Mouse (Mus musculus) neural tube, embryonic 13.5 days (tissue): ENCODE results near the gene Tcf20. TPM values are rescaled to one million over a fixed set of nuclear protein-coding genes. Genes with fewer than 3 reads are reported as not detected.

Experiments used
- ATAC-seq: fragments of 200-750 bp; cut with Nextera tagmentation; 2 replicates; pipeline ENCODE4 v1.8.0; 2017; ENCODE audit warnings: low read depth, mild to moderate bottlenecking, moderate TSS enrichment, moderate library complexity
- H3K27ac ChIP-seq: fragments of 300-500 bp; sonication (generic); replicated peaks from 2 replicates; pipeline ENCODE4 v1.5.1; 2015; ENCODE audit warnings: moderate library complexity, mild to moderate bottlenecking, inconsistent platforms
- H3K27me3 ChIP-seq: fragments of 300-500 bp; sonication (generic); 2 replicates; pipeline ENCODE4 v1.6.1; 2015; ENCODE audit warnings: mild to moderate bottlenecking, inconsistent platforms
- H3K36me3 ChIP-seq: fragments of 300-500 bp; sonication (generic); 2 replicates; pipeline ENCODE4 v1.6.1; 2015; ENCODE audit warnings: mild to moderate bottlenecking, inconsistent platforms
- H3K4me1 ChIP-seq: fragments of 300-500 bp; sonication (generic); replicated peaks from 2 replicates; pipeline ENCODE4 v1.6.1; 2015; ENCODE audit warnings: inconsistent platforms
- H3K4me2 ChIP-seq: fragments of 300-500 bp; sonication (generic); 2 replicates; pipeline ENCODE4 v1.6.1; 2015; ENCODE audit warnings: inconsistent platforms, mild to moderate bottlenecking, moderate library complexity
- H3K4me3 ChIP-seq: fragments of 300-500 bp; sonication (generic); 2 replicates; pipeline ENCODE4 v1.5.1; 2015; ENCODE audit warnings: mild to moderate bottlenecking, inconsistent platforms
- H3K9ac ChIP-seq: fragments of 300-500 bp; sonication (generic); 2 replicates; pipeline ENCODE4 v1.6.1; 2015; ENCODE audit warnings: moderate library complexity, mild to moderate bottlenecking, inconsistent platforms
- H3K9me3 ChIP-seq: fragments of 300-500 bp; sonication (generic); 2 replicates; pipeline ENCODE4 v1.6.1; 2016; ENCODE audit warnings: inconsistent platforms
- WGBS: fragments of 180-500 bp; shearing (Covaris S2); methylation state at CpG from one replicate; pipeline ENCODE4 v1.1.7; 2015; 5-methylcytosine and 5-hydroxymethylcytosine counted together
- polyA plus RNA-seq: library from polyadenylated mRNA; unstranded; fragments of >200 nt; fragmentation: Nextera tagmentation; extraction: Ambion mirVana; gene quantifications from 2 replicates; pipeline ENCODE4 v1.2.1, GENCODE M21; 2015

Gene Tcf20
- 11.8 and 12.7 TPM in 2 replicates for polyA plus RNA-seq

- Histone ChIP-seq H3K9ac (peak within 1 kb of the TSS; percentile 71), H3K4me1 (peaks cover 92% of the 10 kb centered on the region), H3K4me2 (peak within 1 kb of the TSS; percentile 84), H3K9me3 (no peaks in the 10 kb centered on the region), H3K36me3 (no peaks in the 10 kb centered on the region), H3K27me3 (peaks cover 67% of the 10 kb centered on the region), H3K4me3 (peak within 1 kb of the TSS; percentile 50), H3K27ac (peak within 1 kb of the TSS; percentile 69)
- ATAC-seq: peak; percentile 75
- WGBS: under 1% methylated on average over 20 of the region's 20 CpGs
Observed at GRCm38 (mm10) chr15:82987732-82988112, at the start of gene Tcf20. TSS of gene Tcf20 (minus strand) at chr15:82987872.

DNA sequence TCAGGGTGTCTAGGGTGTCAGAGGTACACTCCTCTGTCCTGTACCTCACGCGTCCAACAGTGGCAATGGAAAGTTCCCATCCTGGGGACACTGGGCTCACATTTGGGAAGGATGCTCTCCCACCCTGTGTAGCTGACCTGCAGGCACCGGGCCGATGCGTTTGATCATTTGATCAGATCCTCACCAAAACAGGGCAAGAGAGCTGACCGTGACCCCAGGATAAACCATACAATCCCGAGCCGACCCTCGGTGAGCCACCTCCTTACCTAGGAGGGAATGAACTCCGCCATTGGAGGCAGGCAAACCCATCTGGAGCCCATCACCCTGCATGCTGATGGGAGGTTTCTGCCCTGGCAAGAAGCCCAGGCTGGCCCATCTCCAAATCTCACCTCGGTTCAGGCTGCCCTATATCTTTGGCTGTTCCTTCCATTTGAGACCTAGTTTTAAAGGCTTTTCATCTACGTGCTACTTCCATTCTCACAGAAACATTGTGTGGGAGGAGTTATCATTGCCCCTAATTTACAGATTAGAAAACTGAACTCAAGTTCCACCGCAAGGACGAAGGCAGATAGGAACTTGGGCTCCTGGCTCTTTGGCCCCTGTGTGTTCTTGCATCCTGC lies 49.3 kb upstream of the Tcf20 start:
- no peak overlapping the region for H3K4me2 ChIP-seq
- H3K4me3 ChIP-seq: no peak overlapping the region
- H3K9ac ChIP-seq: no peak overlapping the region
- H3K4me1 ChIP-seq: peaks cover 61% of the 10 kb centered on the region
- H3K27ac ChIP-seq: 0 out of 2 replicates have a peak overlapping the region, but pooled peaks have one; percentile 46
- no peaks in the 10 kb centered on the region for H3K36me3 ChIP-seq
- 74% methylated on average over 14 of the region's 14 CpGs for WGBS
- H3K9me3 ChIP-seq: no peaks in the 10 kb centered on the region
- H3K27me3 ChIP-seq: peaks cover 42% of the 10 kb centered on the region
- ATAC-seq: no peak

DNA sequence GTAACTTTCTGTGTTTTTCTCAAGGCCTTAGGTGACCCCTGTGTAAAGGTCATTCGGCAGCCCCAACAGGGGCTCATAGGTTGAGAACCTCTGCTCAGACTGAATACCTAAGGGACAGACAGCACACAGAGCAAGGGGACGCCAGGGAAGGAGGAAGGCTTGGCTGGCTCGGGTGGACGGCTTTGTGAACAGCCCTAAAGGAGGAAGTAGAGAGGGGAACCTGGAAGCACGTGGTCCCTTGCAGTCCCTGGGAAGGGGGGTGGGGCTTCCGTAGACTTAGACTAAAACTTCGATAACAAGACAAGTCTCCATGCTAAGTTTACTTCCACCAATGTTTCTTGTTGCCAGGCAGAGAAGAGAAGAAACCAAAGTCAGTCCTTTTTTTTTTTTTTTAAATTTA lies 48.4 kb upstream of the Tcf20 start:
- Histone ChIP-seq H3K4me3 (no peak overlapping the region), H3K36me3 (no peaks in the 10 kb centered on the region), H3K9me3 (no peaks in the 10 kb centered on the region), H3K27ac (no peak overlapping the region), H3K4me1 (peaks cover 61% of the 10 kb centered on the region), H3K27me3 (peaks cover 48% of the 10 kb centered on the region), H3K4me2 (no peak overlapping the region), H3K9ac (no peak overlapping the region)
- 71% methylated on average over 7 of the region's 7 CpGs for WGBS
- ATAC-seq: no peak

GRCm38 (mm10) chr15:83034275-83034977 lies 46.8 kb upstream of the Tcf20 start:
- Histone ChIP-seq H3K36me3 (no peaks in the 10 kb centered on the region), H3K27ac (peak overlapping the region; percentile 39), H3K9me3 (no peaks in the 10 kb centered on the region), H3K27me3 (peaks cover 47% of the 10 kb centered on the region), H3K4me2 (peak overlapping the region; percentile 43), H3K4me1 (peaks cover 66% of the 10 kb centered on the region), H3K9ac (peak overlapping the region; percentile 48; the same call in 1 of the 2 replicates), H3K4me3 (no peak overlapping the region)
- peak; percentile 78 for ATAC-seq
- WGBS: 4% methylated on average over 17 of the region's 17 CpGs

DNA sequence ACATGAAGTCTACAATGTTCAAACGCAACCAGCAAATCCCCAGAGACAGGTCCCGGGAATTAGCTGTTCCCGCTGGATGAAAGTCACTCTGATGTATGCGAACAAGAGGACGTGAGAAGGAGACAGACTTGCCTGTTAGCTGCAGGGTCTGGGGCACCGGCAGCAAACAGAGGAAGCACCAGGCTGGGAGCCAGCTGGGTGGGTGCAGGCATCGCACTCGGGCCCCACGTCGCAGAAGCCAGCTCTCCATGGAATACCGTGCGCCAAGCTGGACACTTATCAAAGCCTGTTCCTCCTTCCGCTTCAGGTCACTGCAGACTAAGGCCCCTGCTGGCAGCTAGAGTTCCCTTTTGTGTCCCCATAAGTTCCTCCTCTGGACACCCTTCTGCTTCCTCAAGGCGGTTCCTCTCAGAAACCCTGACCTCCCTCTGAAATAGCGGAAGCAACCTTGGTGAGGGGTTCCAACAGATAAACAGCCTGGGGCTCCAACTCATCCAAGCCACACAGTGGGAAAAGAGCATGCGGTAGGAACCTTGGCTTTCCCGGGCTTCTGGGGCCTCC lies 45.4 kb upstream of the Tcf20 start, which contains the start of gene Nfam1:
TSS of gene Nfam1 (minus strand) at position 326 of the 561 bp plus-strand sequence.
- Histone ChIP-seq H3K4me2 (peak within 1 kb of the TSS; percentile 43), H3K9ac (peak within 1 kb of the TSS; percentile 48; the same call in 1 of the 2 replicates), H3K9me3 (no peaks in the 10 kb centered on the region), H3K27ac (peak within 1 kb of the TSS; percentile 39), H3K4me1 (peaks cover 63% of the 10 kb centered on the region), H3K27me3 (peaks cover 41% of the 10 kb centered on the region), H3K4me3 (no peak within 1 kb of the TSS), H3K36me3 (no peaks in the 10 kb centered on the region)
- WGBS: 38% methylated on average over 17 of the region's 17 CpGs
- ATAC-seq: no peak

DNA sequence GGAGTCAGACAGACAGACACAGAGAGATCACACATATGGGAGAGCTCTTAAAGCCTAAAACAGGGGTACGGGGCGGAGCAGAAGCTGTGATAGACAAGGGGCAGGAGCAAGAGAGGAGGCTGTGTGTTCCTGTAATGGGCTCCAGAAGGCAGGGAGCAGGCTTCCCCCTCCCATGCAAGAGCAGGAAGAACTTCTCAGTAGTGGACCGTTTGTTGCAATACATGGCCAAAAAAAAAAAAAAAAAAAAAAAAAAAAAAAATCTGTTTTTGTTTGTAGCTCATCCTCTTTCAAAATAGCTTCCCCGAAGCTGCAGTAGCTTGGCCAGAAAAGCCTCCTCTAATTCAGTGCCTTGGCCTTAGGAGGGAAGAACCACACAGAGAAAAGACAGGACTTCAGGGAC lies 43.2 kb upstream of the Tcf20 start:
- H3K9me3 ChIP-seq: no peaks in the 10 kb centered on the region
- no peak overlapping the region for H3K4me3 ChIP-seq
- no peak overlapping the region for H3K9ac ChIP-seq
- H3K27ac ChIP-seq: no peak overlapping the region; the same call in 1 of the 2 replicates
- H3K27me3 ChIP-seq: peaks cover 55% of the 10 kb centered on the region
- no peaks in the 10 kb centered on the region for H3K36me3 ChIP-seq
- WGBS: 65% methylated on average over 4 of the region's 4 CpGs
- H3K4me1 ChIP-seq: peaks cover 62% of the 10 kb centered on the region
- ATAC-seq: no peak
- no peak overlapping the region for H3K4me2 ChIP-seq

DNA sequence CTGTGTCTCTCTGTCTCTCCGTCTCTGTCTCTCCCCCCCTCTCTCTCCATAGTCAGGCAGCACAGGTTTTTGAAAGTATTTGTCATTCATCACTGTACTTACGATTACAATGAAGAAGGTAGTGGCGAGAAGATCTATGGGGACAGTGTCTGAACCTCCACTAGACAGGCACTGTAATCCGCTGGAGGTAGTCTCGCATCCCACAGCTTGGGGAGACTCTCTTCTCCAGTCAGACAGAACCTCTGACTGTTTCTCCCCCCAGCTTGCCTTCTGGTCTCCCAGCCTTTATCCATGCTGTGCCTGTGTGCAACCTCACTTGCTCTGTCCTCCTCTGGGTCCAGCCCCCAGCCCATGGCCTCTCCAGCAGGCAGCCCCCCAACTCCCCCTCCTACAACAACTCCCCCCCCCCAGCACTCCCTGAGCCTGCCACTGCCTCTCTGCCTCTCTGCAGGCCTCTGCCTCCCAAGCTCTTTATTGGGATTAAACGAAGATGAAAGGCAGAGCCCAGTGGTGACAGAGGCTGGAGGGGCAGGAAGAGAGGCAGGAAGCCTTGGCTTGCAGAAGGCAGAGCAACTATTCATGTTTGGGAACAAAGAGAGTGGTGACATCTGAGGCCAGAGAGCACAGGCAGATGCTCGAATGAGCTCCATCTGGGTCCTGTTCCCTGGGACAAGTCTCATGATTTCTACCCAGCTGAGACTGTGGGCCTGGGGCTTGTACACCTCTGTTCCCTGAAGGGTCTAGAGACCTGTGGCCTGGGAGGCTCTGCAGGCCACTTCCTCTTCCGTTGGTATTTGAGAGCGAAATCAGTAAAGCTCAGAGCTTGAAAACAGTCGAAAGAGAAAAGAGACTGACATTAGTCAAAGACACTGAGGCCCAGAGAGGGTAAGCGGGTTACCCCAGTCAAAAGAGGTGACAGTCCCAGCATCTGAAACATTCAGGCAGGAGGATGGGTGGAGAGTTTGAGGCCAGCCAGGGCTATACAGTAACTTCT lies 42.4 kb upstream of the Tcf20 start:
- Histone ChIP-seq H3K36me3 (no peaks in the 10 kb centered on the region), H3K27me3 (peaks cover 58% of the 10 kb centered on the region), H3K9ac (peak overlapping the region; percentile 45; the same call in 1 of the 2 replicates), H3K4me1 (peaks cover 64% of the 10 kb centered on the region), H3K4me3 (no peak overlapping the region), H3K27ac (peak overlapping the region; percentile 70), H3K9me3 (no peaks in the 10 kb centered on the region), H3K4me2 (no peak overlapping the region)
- no peak for ATAC-seq
- WGBS: 34% methylated on average over 11 of the region's 11 CpGs

DNA sequence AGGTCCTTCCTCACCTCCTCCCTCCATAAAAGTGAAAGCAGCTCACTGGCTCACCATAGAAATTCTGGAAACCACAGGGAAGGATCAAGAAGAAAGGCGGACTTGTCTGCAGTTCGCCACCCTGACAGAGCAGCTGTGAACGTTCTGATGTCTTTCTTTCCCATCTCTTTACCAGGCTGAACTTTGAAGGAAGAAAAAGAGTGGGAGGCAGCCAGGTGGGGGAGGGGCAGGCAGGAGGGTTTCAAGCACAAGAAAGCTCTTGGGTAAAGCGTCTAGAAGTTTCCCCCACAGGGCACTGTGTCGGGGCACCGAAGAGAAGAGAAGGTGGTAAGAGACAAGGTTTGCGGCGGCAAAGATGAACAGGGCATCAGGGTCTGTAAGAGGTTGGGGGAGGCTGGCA lies 38.5 kb upstream of the Tcf20 start:
- Histone ChIP-seq H3K27me3 (peaks cover 62% of the 10 kb centered on the region), H3K27ac (no peak overlapping the region), H3K9ac (no peak overlapping the region), H3K4me1 (peaks cover 40% of the 10 kb centered on the region), H3K4me3 (no peak overlapping the region), H3K9me3 (no peaks in the 10 kb centered on the region), H3K4me2 (no peak overlapping the region), H3K36me3 (no peaks in the 10 kb centered on the region)
- no peak for ATAC-seq
- 45% methylated on average over 8 of the region's 8 CpGs for WGBS

- WGBS: 15% methylated on average over 25 of the region's 25 CpGs
- H3K27ac ChIP-seq: 0 out of 2 replicates have a peak overlapping the region, but pooled peaks have one; percentile 5
- H3K36me3 ChIP-seq: no peaks in the 10 kb centered on the region
- H3K9ac ChIP-seq: no peak overlapping the region
- H3K9me3 ChIP-seq: no peaks in the 10 kb centered on the region
- ATAC-seq: 0 out of 2 replicates have a peak, but pooled peaks have one; percentile 32
- no peak overlapping the region for H3K4me2 ChIP-seq
- H3K27me3 ChIP-seq: peaks cover 61% of the 10 kb centered on the region
- no peak overlapping the region for H3K4me3 ChIP-seq
- peaks cover 34% of the 10 kb centered on the region for H3K4me1 ChIP-seq
Observed at GRCm38 (mm10) chr15:83025041-83025760, 37.5 kb upstream of the Tcf20 start.

- WGBS: 31% methylated on average over 8 of the region's 8 CpGs
- H3K4me3 ChIP-seq: no peak overlapping the region
- H3K9ac ChIP-seq: no peak overlapping the region
- H3K4me2 ChIP-seq: no peak overlapping the region
- H3K27ac ChIP-seq: no peak overlapping the region
- H3K27me3 ChIP-seq: peaks cover 57% of the 10 kb centered on the region
- H3K36me3 ChIP-seq: no peaks in the 10 kb centered on the region
- H3K4me1 ChIP-seq: peaks cover 34% of the 10 kb centered on the region
- no peak for ATAC-seq
- H3K9me3 ChIP-seq: no peaks in the 10 kb centered on the region
Observed at GRCm38 (mm10) chr15:83022947-83023346, 35.3 kb upstream of the Tcf20 start.
